Mouse (Mus musculus) gastrocnemius, adult 2 months (tissue): ENCODE results near the gene Ogt. TPM values are rescaled to one million over a fixed set of nuclear protein-coding genes. Genes with fewer than 3 reads are reported as not detected.

Experiments
- DNase-seq: peaks from one replicate; pipeline ENCODE4 v3.0.0; 2022
- H3K27ac ChIP-seq: fragments of 200-600 bp; 2 replicates; pipeline ENCODE4 v1.8.1; 2022; ENCODE audit warnings: mild to moderate bottlenecking
- H3K4me3 ChIP-seq: fragments of 200-600 bp; 2 replicates; pipeline ENCODE4 v1.8.1; 2022; ENCODE audit warnings: mild to moderate bottlenecking, moderate library complexity
- CTCF ChIP-seq: fragments of 200-600 bp; IDR thresholded peaks from 2 replicates; pipeline ENCODE4 v1.8.1; 2022; ENCODE audit warnings: antibody characterized with exemption, mild to moderate bottlenecking, moderate library complexity
- intact Hi-C: fragments of 180-260 bp; cut with DNase I; formaldehyde crosslinking; loops from one replicate; pipeline ENCODE4 v1.15.1; 2025
- long read RNA-seq, 2 experiments: library from polyadenylated mRNA; stranded (forward); transcript quantifications; one replicate each; pipeline ENCODE4 v2.0.0; 2021
- total RNA-seq, 2 experiments: library from RNA; stranded (reverse); gene quantifications; 2 replicates each; pipeline ENCODE4 v1.2.3; 2021

The Ogt gene
- 10 to 100 TPM; 67.2 to 86.4 TPM for total RNA-seq
- long read RNA-seq, experiment 1, full-length matches to known transcripts, result 7 of 21 reads
- long read RNA-seq, experiment 1, partial matches to known transcripts, result 10 of 21 reads
- long read RNA-seq, experiment 1, other reads (novel, unspliced or antisense), result 4 of 21 reads
- long read RNA-seq, experiment 2, full-length matches to known transcripts, result 8 of 24 reads
- long read RNA-seq, experiment 2, partial matches to known transcripts, result 8 of 24 reads
- long read RNA-seq, experiment 2, other reads (novel, unspliced or antisense), result 8 of 24 reads

- Histone ChIP-seq H3K4me3 (peak within 1 kb of the TSS; percentile 79), H3K27ac (peak within 1 kb of the TSS; percentile 97)
- intact Hi-C loops, result no loop called here
- TF ChIP-seq CTCF, result no peak
- peak; percentile 89 for DNase-seq
Measured at GRCm38 (mm10) chrX:101639741-101640166, at the start of gene Ogt. TSS of gene Ogt (plus strand) at chrX:101640060.

DNA sequence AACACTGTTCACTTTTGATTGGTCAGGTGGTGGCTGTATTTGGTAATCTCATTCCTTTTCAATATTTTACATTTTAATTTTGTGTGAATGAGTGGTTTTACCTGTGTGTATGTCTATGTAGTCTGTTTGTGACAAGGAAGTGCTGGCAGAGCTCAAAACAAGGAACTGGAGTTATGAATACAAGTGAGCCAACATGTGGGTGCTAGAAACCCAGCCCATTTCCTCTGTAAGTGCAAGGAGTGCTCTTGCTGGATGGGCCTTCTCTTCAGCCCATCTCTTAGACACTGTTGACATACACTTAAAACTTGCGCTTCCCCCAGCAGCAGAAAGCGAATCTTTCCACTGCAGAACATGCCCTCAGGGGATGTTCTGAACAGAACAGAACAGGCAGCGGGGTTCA lies 23.7 kb upstream of the Ogt start:
- Histone ChIP-seq H3K4me3 (no peak overlapping the region), H3K27ac (no peak overlapping the region)
- intact Hi-C loops, result no loop called here
- no peak for TF ChIP-seq CTCF
- no peak for DNase-seq

GRCm38 (mm10) chrX:101617889-101618288 lies 22.0 kb upstream of the Ogt start:
- peak; percentile 6; the same call in 1 of the 2 replicates for TF ChIP-seq CTCF
- DNase-seq, result no peak
- Histone ChIP-seq H3K27ac (no peak overlapping the region), H3K4me3 (no peak overlapping the region)
- intact Hi-C loops, result no loop called here

GRCm38 (mm10) chrX:101620317-101620716 lies 19.5 kb upstream of the Ogt start:
- no peak for TF ChIP-seq CTCF
- intact Hi-C loops, result no loop called here
- Histone ChIP-seq H3K4me3 (no peak overlapping the region), H3K27ac (0 out of 2 replicates have a peak overlapping the region, but pooled peaks have one; percentile 43)
- DNase-seq, result no peak

- intact Hi-C loops, result no loop called here
- no peak overlapping the region for H3K27ac ChIP-seq
Measured at GRCm38 (mm10) chrX:101622539-101622938, 17.3 kb upstream of the Ogt start.

DNA sequence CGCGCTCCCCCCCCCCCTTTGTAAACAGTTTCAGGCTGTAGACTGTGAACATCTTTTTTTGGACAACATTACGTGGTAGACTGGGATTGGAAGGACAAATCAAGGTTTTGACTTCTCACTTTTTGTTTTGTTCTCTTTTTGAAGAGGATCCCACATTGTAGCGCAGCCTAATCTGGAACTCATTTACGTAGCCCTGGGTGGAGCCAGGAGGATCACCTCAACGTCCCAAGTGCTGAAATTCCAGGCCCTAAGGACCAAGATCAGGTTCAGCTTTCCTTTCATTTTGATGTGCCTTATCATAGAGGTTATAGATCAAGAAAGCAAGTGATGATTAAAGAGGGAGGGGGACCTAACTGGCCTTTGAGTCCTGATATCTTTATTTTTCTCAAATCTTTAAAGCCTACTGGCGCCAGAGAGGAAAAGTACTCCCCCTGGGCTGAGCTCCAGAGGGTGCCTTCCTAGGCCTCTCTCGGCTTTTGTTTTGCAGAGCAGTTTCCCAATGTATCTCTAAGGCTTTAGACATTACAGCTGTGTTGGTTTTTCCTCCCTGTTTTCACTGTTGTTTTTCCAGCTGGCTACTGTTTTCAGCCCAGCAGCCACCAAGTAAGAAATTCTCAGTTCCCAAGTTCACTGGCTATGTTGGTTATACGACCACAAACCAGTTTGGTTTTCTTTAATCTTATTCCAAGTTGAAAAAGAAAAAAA lies 2.9 kb upstream of the Ogt start:
- DNase-seq, result no peak
- Histone ChIP-seq H3K27ac (peak overlapping the region; percentile 46), H3K4me3 (0 out of 2 replicates have a peak overlapping the region, but pooled peaks have one; percentile 7)
- intact Hi-C loops, result no loop called here
- TF ChIP-seq CTCF, result no peak

More at GRCm38 (mm10) chrX:101622539-101622938, 17.3 kb upstream of the Ogt start:
- TF ChIP-seq CTCF, result no peak
- no peak for DNase-seq
- H3K4me3 ChIP-seq, result no peak overlapping the region

DNA sequence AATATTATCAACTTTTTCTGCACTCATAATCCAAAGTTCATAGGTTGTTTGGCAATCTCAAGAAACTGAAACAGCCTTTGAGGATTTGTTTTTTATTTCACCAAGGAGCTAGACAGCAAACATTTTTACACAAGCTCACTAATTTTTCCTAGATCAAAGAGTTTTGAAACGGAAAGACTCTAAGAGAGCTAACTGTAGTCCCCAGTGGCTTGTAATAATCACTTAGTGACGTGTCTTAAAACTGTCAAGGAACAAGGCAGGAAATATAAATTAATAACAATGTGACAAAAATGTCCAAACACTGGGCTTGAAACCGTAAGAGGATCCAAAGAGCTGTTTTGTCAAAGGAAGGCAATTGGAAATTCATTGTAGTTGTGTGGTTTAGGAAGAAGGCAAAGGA lies 1.0 kb upstream of the Ogt start:
- no peak for DNase-seq
- Histone ChIP-seq H3K27ac (peak overlapping the region; percentile 97), H3K4me3 (peak overlapping the region; percentile 79)
- TF ChIP-seq CTCF, result no peak
- intact Hi-C loops, result no loop called here

GRCm38 (mm10) chrX:101639306-101639705 lies 554 bp upstream of the Ogt start:
- Histone ChIP-seq H3K27ac (peak overlapping the region; percentile 97), H3K4me3 (peak overlapping the region; percentile 79)
- DNase-seq, result no peak
- no peak for TF ChIP-seq CTCF
- intact Hi-C loops, result no loop called here

DNA sequence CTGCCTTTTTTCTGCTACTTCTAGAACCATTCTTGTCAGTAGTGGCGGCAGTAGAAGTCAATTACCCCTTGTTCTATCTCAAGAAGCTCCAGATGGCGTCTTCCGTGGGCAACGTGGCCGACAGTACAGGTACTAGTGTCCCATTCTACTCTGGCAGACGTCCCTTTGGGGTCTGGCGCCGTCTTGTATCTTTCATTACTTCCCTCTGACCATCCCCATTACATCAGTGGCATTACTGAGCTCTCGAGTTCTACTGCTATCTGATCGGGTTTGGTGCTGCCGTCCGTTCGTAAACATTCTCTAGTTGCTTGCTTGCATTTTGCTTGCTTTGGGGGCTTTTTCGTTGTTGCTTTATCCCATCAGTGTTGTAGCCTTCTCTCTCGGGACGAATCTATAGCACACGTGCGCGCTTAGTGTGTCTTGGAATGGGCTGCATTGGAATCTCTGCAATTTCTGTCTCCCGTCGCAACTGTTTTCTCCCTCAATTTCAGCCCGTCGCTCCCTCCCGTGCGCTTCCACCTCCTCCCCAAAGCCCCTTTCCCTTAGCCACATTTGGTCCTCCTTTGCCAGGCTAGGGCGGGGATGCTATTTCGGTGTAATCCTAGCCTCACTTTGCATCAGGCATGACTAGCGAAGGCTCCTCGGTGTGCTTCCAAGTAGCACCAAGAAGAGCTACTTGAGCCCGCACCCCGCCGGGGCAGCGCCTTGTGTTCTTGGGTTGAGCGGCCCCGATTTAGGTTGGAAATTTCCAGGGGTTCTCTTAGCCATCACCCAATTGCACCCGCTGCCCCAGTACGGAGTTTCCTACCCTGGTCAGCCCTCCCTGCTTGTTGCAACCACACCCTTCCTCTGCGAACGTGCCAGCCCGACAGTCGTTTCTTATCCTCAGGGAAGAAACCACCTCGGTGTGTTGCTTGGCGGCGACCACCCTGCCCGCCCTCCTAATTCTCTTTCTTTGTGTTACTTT lies 617 bp downstream of the Ogt start:
- DNase-seq, result peak; percentile 69
- no peak for TF ChIP-seq CTCF
- Histone ChIP-seq H3K27ac (peak overlapping the region; percentile 97), H3K4me3 (peak overlapping the region; percentile 79)
- intact Hi-C loops, result no loop called here

DNA sequence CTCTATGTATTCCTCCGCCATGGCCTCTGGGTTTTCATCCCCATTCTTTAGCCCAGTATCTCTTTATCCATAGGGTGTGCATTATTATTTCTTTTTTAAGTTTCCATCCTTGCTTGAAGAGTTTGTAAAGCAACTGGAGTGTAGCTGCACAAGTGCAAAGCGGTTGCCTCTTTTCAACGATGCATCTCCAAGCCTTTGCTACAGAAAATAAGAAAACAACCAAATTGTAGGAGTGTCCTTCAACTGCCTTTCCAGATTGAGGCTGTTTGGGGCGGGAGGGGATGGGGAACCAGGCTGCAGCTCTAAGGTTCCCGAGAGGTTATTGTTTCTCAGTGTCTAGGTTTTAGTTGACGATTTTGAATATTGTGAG lies 1.3 kb downstream of the Ogt start:
- peak overlapping the region; percentile 79 for H3K4me3 ChIP-seq
- TF ChIP-seq CTCF, result no peak
- H3K27ac ChIP-seq, result peak overlapping the region; percentile 97
- DNase-seq, result no peak
- intact Hi-C loops, result no loop called here

DNA sequence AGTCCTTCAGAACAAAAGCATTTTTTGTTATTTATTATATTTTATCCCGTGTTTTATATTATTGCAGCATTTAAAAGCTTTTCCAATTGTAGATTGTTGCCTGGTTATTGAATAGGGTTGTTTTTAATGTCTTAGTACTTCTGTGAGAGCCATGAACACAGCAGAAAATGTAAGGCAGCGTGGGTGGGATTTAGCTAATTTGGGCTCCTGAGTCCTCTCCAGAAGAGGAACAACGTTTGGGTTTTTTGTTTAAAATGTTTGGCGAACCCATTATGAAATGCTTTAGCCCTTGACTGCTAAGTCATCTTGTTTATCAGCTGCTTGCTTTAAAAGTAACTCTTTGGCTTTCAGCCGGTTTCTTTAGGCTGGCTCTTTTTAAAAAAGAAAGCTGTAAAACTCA lies 2.2 kb downstream of the Ogt start:
- intact Hi-C loops, result no loop called here
- no peak for TF ChIP-seq CTCF

GRCm38 (mm10) chrX:101645286-101645685 lies 5.4 kb downstream of the Ogt start:
- intact Hi-C loops, result no loop called here
- no peak overlapping the region for H3K27ac ChIP-seq
- DNase-seq, result no peak
- TF ChIP-seq CTCF, result no peak
- peak overlapping the region; percentile 5; the same call in 1 of the 2 replicates for H3K4me3 ChIP-seq

More for the DNA sequence above, 2.2 kb downstream of the Ogt start:
- Histone ChIP-seq H3K4me3 (peak overlapping the region; percentile 79), H3K27ac (peak overlapping the region; percentile 97)
- DNase-seq, result no peak
